Comparison of ENCODE assay signal across 10 mouse cellular contexts in the genomic region with DNA sequence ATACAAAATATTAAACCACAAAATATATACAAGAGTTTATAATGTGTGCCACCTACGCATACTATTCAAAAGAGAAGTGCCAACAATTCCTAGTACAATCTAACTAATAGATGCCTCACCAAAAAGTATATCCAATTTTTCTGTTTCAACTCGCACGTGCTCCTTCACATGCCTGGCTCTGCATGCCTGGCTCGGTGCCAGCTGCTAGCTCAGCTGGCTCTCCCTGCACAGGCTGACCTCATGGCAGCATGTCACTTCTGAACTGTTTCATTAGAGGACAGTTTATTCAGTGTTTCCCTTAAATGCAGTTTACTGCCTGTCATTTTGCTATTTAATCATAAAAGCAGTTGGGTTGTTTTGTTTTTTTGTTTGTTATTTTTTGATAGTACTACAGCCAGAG. TPM values are rescaled to one million over a fixed set of nuclear protein-coding genes. Genes with fewer than 3 reads are reported as not detected.
A peak's percentile ranks its signal among the peaks of the same experiment; 100 is the strongest.
DNase-seq lines count a peak whose midpoint lies in the region; ATAC-seq lines count a peak whose summit lies in the region.
"Had no signal": no experiment of that assay in that cellular context is flagged by ENCODE, and none has a peak within 500 bp of the region (broad histone marks: within the 10 kb centered on the region; RNA-seq: fewer than 3 reads in every experiment).

No protein-coding gene starts in this region.

- H3K4me2 ChIP-seq in hindbrain, embryonic 13.5 days = no peak overlapping the region
- H3K4me2 ChIP-seq in limb, embryonic 13.5 days (replicated peaks) = no peak overlapping the region

- H3K4me3 ChIP-seq in hindbrain, embryonic 13.5 days = no peak overlapping the region
- no peak overlapping the region for H3K4me3 ChIP-seq in limb, embryonic 13.5 days
- H3K4me3 ChIP-seq: erythroblast, embryonic 14.5 days had no signal

- WGBS in hindbrain, embryonic 13.5 days = 39% methylated on average over 4 of the region's 4 CpGs
- WGBS in limb, embryonic 13.5 days = 35% methylated on average over 4 of the region's 4 CpGs

- peak; percentile 66 for ATAC-seq in hindbrain, embryonic 13.5 days (ENCODE audit: low FRiP score)
- ATAC-seq in limb, embryonic 13.5 days (ENCODE audit: low FRiP score, low read depth) = peak; percentile 51; the same call in 1 of the 2 replicates

- DNase-seq in layer of hippocampus, adult 11-12 months (ENCODE audit: low spot score) = peak; percentile 49
- DNase-seq in layer of hippocampus, adult 9-10 months (ENCODE audit: low spot score) = no peak
- peak; percentile 70 for DNase-seq in cerebellum, adult 11-12 months
- DNase-seq in gastrocnemius, adult 18-20 months (ENCODE audit: low spot score) = peak; percentile 56
- peak; percentile 42 for DNase-seq in retina, postnatal 7 days (ENCODE audit: low read depth, low spot score)
- DNase-seq in yolk sac, embryonic 10.5 days (ENCODE audit: low spot score) = no peak

- peaks cover 3% of the 10 kb centered on the region; the same call in 1 of the 2 replicates for H3K4me1 ChIP-seq in hindbrain, embryonic 13.5 days (replicated peaks)
- peaks cover 7% of the 10 kb centered on the region for H3K4me1 ChIP-seq in limb, embryonic 13.5 days

- no peaks in the 10 kb centered on the region for H3K9me3 ChIP-seq in hindbrain, embryonic 13.5 days
- no peaks in the 10 kb centered on the region for H3K9me3 ChIP-seq in limb, embryonic 13.5 days

- H3K27me3 ChIP-seq in hindbrain, embryonic 13.5 days = no peaks in the 10 kb centered on the region
- no peaks in the 10 kb centered on the region for H3K27me3 ChIP-seq in limb, embryonic 13.5 days
- H3K27me3 ChIP-seq: CH12.LX had no signal

- no peak overlapping the region for H3K27ac ChIP-seq in hindbrain, embryonic 13.5 days
- no peak overlapping the region for H3K27ac ChIP-seq in limb, embryonic 13.5 days

- H3K9ac ChIP-seq in hindbrain, embryonic 13.5 days = no peak overlapping the region
- no peak overlapping the region for H3K9ac ChIP-seq in limb, embryonic 13.5 days

- H3K36me3 ChIP-seq in hindbrain, embryonic 13.5 days = 0 out of 2 replicates have a peak, but pooled peaks cover under 1% of the 10 kb centered on the region
- H3K36me3 ChIP-seq in limb, embryonic 13.5 days = peaks cover 2% of the 10 kb centered on the region; the same call in 1 of the 2 replicates

RNA-seq across cellular contexts. Expression of a gene that starts 46.9 kb away (rescaled TPM):
- 10 to 100 TPM; 21.3 to 26.3 TPM for total RNA-seq in gastrocnemius, adult 18-20 months (2021)
- 29.4 and 31.4 TPM in 2 replicates for polyA plus RNA-seq in hindbrain, embryonic 13.5 days (2015; fragmentation: Nextera tagmentation; extraction: Ambion mirVana)
- 41.0 and 42.4 TPM in 2 replicates for polyA plus RNA-seq in limb, embryonic 13.5 days (2015; fragmentation: Nextera tagmentation; extraction: Ambion mirVana)

Comparison
In these comparisons a context has a peak if more than half of its experiments do, and no peak if none do; other contexts are left out.
1. DNase-seq: peak in layer of hippocampus, adult 11-12 months (single experiment), cerebellum, adult 11-12 months (single experiment), gastrocnemius, adult 18-20 months (single experiment) and retina, postnatal 7 days (single experiment); none in layer of hippocampus, adult 9-10 months (single experiment) and yolk sac, embryonic 10.5 days (single experiment).